Mouse (Mus musculus) stomach, postnatal 0 days (tissue): ENCODE data around the gene St5.

ENCODE experiments used
- CTCF ChIP-seq: IDR thresholded peaks from 2 replicates; pipeline ENCODE4 v1.5.1; 2016; ENCODE audit warnings: antibody characterized with exemption, low read depth, mild to moderate bottlenecking, moderate library complexity
- EP300 ChIP-seq: optimal IDR thresholded peaks from 2 replicates; pipeline ENCODE3; 2016; ENCODE audit warnings: antibody characterized with exemption

GRCm38 (mm10) chr7:109580489-109580888, 122.9 kb downstream of the St5 start:
- no peak for TF ChIP-seq CTCF
- TF ChIP-seq EP300 = no peak
